Mouse (Mus musculus): ENCODE data around the gene Mdm2. TPM values are rescaled to one million over a fixed set of nuclear protein-coding genes. Genes with fewer than 3 reads are reported as not detected.
"Not testable (repeated sequence)": the region's sequence is repeated elsewhere in the genome, so short reads cannot be mapped to it uniquely, and the experiment has no call there.

Mdm2 gene
- total and polyA plus RNA-seq, 2 experiments from 2014 or later: 28.7 to 65.1 TPM

GRCm38 (mm10) chr10:117705806-117706205, 4.8 kb downstream of the Mdm2 start:
- H3K9me3 ChIP-seq (ENCODE audit: low read length): no peaks in the 10 kb centered on the region
- no peak overlapping the region for H3K4me2 ChIP-seq (ENCODE audit: low read depth, low read length, poor library complexity, severe bottlenecking)
- DNase-seq (ENCODE audit: low spot score): no peak
- ATAC-seq (ENCODE audit: low FRiP score): no peak
- no peaks in the 10 kb centered on the region for H3K27me3 ChIP-seq (ENCODE audit: insufficient read depth, low read length)
- H3K27ac ChIP-seq (ENCODE audit: low read depth, low read length): no peak overlapping the region
- H3K4me3 ChIP-seq (ENCODE audit: low read depth, low read length): no peak overlapping the region
- TF ChIP-seq CTCF (IDR thresholded peaks at IDR 0.05): no peak
- peaks cover 27% of the 10 kb centered on the region for H3K36me3 ChIP-seq (ENCODE audit: insufficient read depth, low read length)
- H3K9ac ChIP-seq (replicated peaks; ENCODE audit: low read length, poor library complexity, severe bottlenecking): no peak overlapping the region
- H3K4me1 ChIP-seq (ENCODE audit: insufficient read depth, low read length): no peaks in the 10 kb centered on the region; the same call in none of the 2 replicates

- ATAC-seq (ENCODE audit: low FRiP score) (no peak), DNase-seq (ENCODE audit: low spot score) (no peak)
- Histone ChIP-seq H3K4me2 (ENCODE audit: low read depth, low read length, poor library complexity, severe bottlenecking) (no peak overlapping the region), H3K9ac (replicated peaks; ENCODE audit: low read length, poor library complexity, severe bottlenecking) (no peak overlapping the region), H3K4me3 (ENCODE audit: low read depth, low read length) (no peak overlapping the region), H3K27ac (ENCODE audit: low read depth, low read length) (no peak overlapping the region), H3K36me3 (ENCODE audit: insufficient read depth, low read length) (peaks cover 27% of the 10 kb centered on the region), H3K9me3 (ENCODE audit: low read length) (no peaks in the 10 kb centered on the region), H3K27me3 (ENCODE audit: insufficient read depth, low read length) (no peaks in the 10 kb centered on the region), H3K4me1 (ENCODE audit: insufficient read depth, low read length) (no peaks in the 10 kb centered on the region; the same call in none of the 2 replicates)
- TF ChIP-seq CTCF (IDR thresholded peaks at IDR 0.05): no peak
- 96% methylated on average over 6 of the region's 6 CpGs for WGBS
These were observed 5.6 kb downstream of the Mdm2 start for GRCm38 (mm10) chr10:117704964-117705335.

GRCm38 (mm10) chr10:117704314-117704963, 6.1 kb downstream of the Mdm2 start:
- not testable (repeated sequence) for H3K4me2 ChIP-seq (ENCODE audit: low read depth, low read length, poor library complexity, severe bottlenecking); H3K4me1 ChIP-seq (ENCODE audit: insufficient read depth, low read length); H3K4me3 ChIP-seq (ENCODE audit: low read depth, low read length); H3K9me3 ChIP-seq (ENCODE audit: low read length); H3K27me3 ChIP-seq (ENCODE audit: insufficient read depth, low read length); DNase-seq (ENCODE audit: low spot score); H3K9ac ChIP-seq (replicated peaks; ENCODE audit: low read length, poor library complexity, severe bottlenecking); ATAC-seq (ENCODE audit: low FRiP score); H3K27ac ChIP-seq (ENCODE audit: low read depth, low read length)
- WGBS: 98% methylated on average over 6 of the region's 6 CpGs
- H3K36me3 ChIP-seq (ENCODE audit: insufficient read depth, low read length): peaks cover 31% of the 10 kb centered on the region

DNA sequence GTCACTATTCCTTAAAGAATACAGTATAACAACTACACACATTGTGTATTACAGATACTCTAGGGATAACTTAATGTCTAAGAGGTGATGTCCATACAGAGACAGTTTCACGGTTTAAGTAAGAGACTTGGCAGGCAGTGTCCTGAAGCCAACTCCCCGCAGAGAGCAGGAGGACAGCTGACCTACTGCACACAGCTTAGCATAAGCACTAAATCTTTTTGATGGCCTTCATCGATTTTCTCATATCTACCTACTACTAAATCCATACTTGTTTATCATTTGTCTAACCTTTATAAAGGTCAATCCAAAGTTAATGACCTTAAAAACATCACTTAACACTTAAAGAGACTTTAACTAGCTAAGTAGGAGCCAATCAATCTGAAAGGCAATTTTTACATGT, 7.1 kb downstream of the Mdm2 start:
- no peak for DNase-seq (ENCODE audit: low spot score)
- no peaks in the 10 kb centered on the region; the same call in 1 of the 2 replicates for H3K4me1 ChIP-seq (ENCODE audit: insufficient read depth, low read length)
- H3K9ac ChIP-seq (replicated peaks; ENCODE audit: low read length, poor library complexity, severe bottlenecking): no peak overlapping the region
- H3K27me3 ChIP-seq (ENCODE audit: insufficient read depth, low read length): no peaks in the 10 kb centered on the region
- peaks cover 38% of the 10 kb centered on the region for H3K36me3 ChIP-seq (ENCODE audit: insufficient read depth, low read length)
- no peak overlapping the region for H3K27ac ChIP-seq (ENCODE audit: low read depth, low read length)
- TF ChIP-seq CTCF (IDR thresholded peaks at IDR 0.05): no peak
- no peak overlapping the region for H3K4me3 ChIP-seq (ENCODE audit: low read depth, low read length)
- ATAC-seq (ENCODE audit: low FRiP score): no peak
- no peaks in the 10 kb centered on the region for H3K9me3 ChIP-seq (ENCODE audit: low read length)
- 86% methylated on average over 3 of the region's 3 CpGs for WGBS
- no peak overlapping the region for H3K4me2 ChIP-seq (ENCODE audit: low read depth, low read length, poor library complexity, severe bottlenecking)

- Histone ChIP-seq H3K4me3 (ENCODE audit: low read depth, low read length) (no peak overlapping the region), H3K27me3 (ENCODE audit: insufficient read depth, low read length) (no peaks in the 10 kb centered on the region), H3K27ac (ENCODE audit: low read depth, low read length) (no peak overlapping the region), H3K4me2 (ENCODE audit: low read depth, low read length, poor library complexity, severe bottlenecking) (no peak overlapping the region), H3K9me3 (ENCODE audit: low read length) (no peaks in the 10 kb centered on the region), H3K9ac (replicated peaks; ENCODE audit: low read length, poor library complexity, severe bottlenecking) (no peak overlapping the region), H3K36me3 (ENCODE audit: insufficient read depth, low read length) (peaks cover 47% of the 10 kb centered on the region), H3K4me1 (ENCODE audit: insufficient read depth, low read length) (no peaks in the 10 kb centered on the region; the same call in 1 of the 2 replicates)
- WGBS: 95% methylated on average over 6 of the region's 6 CpGs
- TF ChIP-seq CTCF (IDR thresholded peaks at IDR 0.05): no peak
- ATAC-seq (ENCODE audit: low FRiP score) (no peak), DNase-seq (ENCODE audit: low spot score) (no peak)
These were observed 8.3 kb downstream of the Mdm2 start for GRCm38 (mm10) chr10:117702024-117702833.

Data from midbrain, postnatal 0 days (tissue).